Mouse (Mus musculus): Measurements from ENCODE around the gene Tmem29. TPM values are rescaled to one million over a fixed set of nuclear protein-coding genes. Genes with fewer than 3 reads are reported as not detected.
A peak's percentile ranks its signal among the peaks of the same experiment; 100 is the strongest.

Gene Tmem29
- total RNA-seq, 2 experiments from 2014 or later: 6.0 to 8.6 TPM

DNA sequence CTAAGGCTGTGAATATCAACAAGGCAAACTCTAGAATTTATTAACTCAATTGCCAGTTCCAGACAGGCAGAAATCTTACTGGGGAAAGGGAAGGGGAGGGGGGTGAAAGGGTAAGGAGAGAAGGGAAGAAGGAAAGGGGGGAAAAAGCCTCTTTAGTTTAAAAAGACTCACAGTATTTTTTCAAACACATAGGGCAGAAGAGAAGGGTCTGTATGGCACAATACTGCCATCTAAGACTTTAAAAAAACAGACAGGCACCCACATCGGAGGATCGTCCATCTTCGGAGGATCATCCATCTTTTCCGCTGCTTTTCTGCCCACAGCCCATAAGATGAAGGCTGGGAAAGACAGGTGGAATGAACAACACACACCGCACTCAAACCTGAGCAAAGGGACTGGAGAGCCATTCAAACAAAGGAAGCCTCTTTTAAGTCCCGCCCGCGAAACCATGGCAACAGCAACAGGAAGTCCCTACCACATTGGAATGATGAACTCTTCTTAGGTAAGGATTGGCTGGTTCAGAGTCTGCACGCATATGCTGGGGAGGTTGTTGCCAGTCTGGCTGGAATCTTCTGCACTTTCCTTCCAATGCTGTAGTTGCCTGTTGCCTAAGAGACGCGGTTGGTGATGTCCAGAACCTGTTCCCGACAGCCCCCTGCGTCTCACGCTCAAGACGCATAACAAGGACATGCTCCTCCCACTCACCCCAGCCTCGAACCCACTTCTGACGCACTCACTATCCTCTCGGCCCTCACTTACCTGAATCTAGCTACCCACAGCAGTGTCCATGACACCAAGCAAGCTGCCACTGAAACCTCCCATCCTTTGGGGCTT lies 18.2 kb downstream of the Tmem29 start:
- H3K4me3 ChIP-seq: peak overlapping the region; percentile 66
- no peak for TF ChIP-seq CTCF (IDR thresholded peaks at IDR 0.05)
- no peak overlapping the region for H3K27ac ChIP-seq
- intact Hi-C loops (cut with DNase I): no loop called here
- DNase-seq: peak; percentile 50

DNA sequence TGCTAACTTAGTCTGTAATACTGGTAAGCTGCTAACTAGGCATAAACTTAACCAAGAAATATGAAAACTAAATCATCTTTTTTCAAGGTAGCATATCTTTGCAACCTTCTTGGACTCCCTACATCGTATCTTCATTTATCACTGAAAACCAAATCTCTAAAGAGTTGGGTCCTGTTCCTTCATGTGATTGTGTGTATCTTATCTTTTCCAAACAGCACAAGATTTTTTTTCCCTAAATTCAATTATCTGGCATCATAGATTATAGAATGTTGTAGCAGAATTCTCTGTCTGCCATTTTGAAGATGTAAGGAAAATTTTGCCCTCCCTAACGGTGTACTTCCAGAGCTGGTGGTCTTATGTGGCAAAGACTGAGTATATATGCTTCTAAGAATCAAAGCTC lies 22.6 kb downstream of the Tmem29 start:
- Histone ChIP-seq H3K4me3 (no peak overlapping the region), H3K27ac (no peak overlapping the region)
- intact Hi-C loops (cut with DNase I): no loop called here
- no peak for DNase-seq
- TF ChIP-seq CTCF (IDR thresholded peaks at IDR 0.05): no peak

DNA sequence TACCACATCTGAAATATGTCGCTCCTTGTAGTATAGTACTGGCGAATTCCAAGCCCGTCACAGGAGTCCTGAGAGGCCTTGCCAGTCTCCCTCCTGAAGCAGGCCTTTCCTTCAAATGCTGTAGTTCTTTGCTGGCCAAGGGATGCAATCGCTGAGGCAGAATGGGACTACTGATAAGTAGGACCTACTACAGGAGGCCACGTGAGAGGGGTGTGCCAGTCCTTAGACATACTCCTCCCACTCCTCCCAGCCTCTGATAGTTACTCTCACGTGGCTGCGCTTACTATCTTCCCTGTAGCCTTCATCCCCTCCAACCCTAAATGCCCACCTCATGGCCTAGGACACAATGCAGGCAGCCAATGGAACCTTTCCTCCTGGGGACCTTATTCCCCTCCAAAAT lies 23.6 kb downstream of the Tmem29 start:
- TF ChIP-seq CTCF (IDR thresholded peaks at IDR 0.05): no peak
- DNase-seq: no peak
- intact Hi-C loops (cut with DNase I): no loop called here
- Histone ChIP-seq H3K27ac (no peak overlapping the region), H3K4me3 (no peak overlapping the region)

DNA sequence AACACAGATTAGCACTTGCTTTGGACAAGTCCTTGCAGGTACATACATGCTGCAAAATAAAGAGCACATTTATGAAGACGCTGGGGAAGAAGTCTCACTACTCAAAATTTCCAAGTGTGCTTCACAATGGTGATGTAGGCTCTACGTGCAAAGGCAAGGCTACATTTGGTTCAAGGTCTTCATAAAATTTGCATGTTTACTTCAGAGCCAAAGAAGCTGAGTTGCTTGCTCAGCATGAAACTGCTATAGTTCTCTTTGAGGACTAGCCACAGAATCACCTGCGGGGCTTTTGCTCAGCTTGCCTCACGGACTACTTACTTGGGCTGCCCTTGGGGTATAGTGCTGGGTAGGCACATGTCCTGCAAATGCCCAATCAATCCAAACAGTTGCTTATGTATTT lies 45.4 kb downstream of the Tmem29 start:
- no peak for TF ChIP-seq CTCF (IDR thresholded peaks at IDR 0.05)
- H3K27ac ChIP-seq: no peak overlapping the region
- intact Hi-C loops (cut with DNase I): no loop called here
- H3K4me3 ChIP-seq: no peak overlapping the region
- DNase-seq: no peak

Other genes with a start within 250 kb of the Tmem29 start
- 1 to 10 TPM; 2.4 to 3.2 TPM for gene Alas2, start 88.2 kb upstream of the Tmem29 start, total RNA-seq (2021)
- gene Pfkfb1, start 129.1 kb upstream of the Tmem29 start, total RNA-seq (2021): 10 to 100 TPM; 25.4 to 82.6 TPM
- 10 to 100 TPM in 1 of 2 experiments, 1 to 10 TPM in 1; 5.6 to 13.7 TPM for gene Apex2, start 130.7 kb upstream of the Tmem29 start, total RNA-seq (2021)
- gene Tro, start 198.4 kb upstream of the Tmem29 start, total RNA-seq (2021): under 1 TPM in 1 of 2 experiments, not detected in 1; 0.20 TPM

Data from gastrocnemius, adult 2 months (tissue).